Mouse (Mus musculus): ENCODE measurements around the gene Crip3.
A peak's percentile ranks its signal among the peaks of the same experiment; 100 is the strongest.

The Crip3 gene

GRCm38 (mm10) chr17:46428761-46429414, at the start of gene Crip3:
Gene Crip3, plus strand, starts transcription at chr17:46428926.
- no peak for DNase-seq (ENCODE audit: low spot score)

GRCm38 (mm10) chr17:46383294-46384060, 45.2 kb upstream of the Crip3 start, which contains the start of gene Zfp318:
Gene Zfp318, plus strand, starts transcription at chr17:46383731.
- peak; percentile 88 for DNase-seq (ENCODE audit: low spot score)

GRCm38 (mm10) chr17:46384061-46384801, 44.5 kb upstream of the Crip3 start:
- peak; percentile 22 for DNase-seq (ENCODE audit: low spot score)

- no peak for DNase-seq (ENCODE audit: low spot score)
Observed at GRCm38 (mm10) chr17:46388200-46388599, 40.5 kb upstream of the Crip3 start.

- DNase-seq (ENCODE audit: low spot score), result peak; percentile 14
Observed at GRCm38 (mm10) chr17:46393012-46393411, 35.7 kb upstream of the Crip3 start.

- DNase-seq (ENCODE audit: low spot score), result no peak
Observed at GRCm38 (mm10) chr17:46394631-46395030, 34.1 kb upstream of the Crip3 start.

GRCm38 (mm10) chr17:46408478-46408877, 20.2 kb upstream of the Crip3 start:
- DNase-seq (ENCODE audit: low spot score), result no peak

- no peak for DNase-seq (ENCODE audit: low spot score)
Observed at GRCm38 (mm10) chr17:46418628-46419027, 10.1 kb upstream of the Crip3 start.

GRCm38 (mm10) chr17:46419717-46420116, 9.0 kb upstream of the Crip3 start:
- no peak for DNase-seq (ENCODE audit: low spot score)

- no peak for DNase-seq (ENCODE audit: low spot score)
Observed at GRCm38 (mm10) chr17:46426496-46426895, 2.2 kb upstream of the Crip3 start.

GRCm38 (mm10) chr17:46433627-46434026, 4.9 kb downstream of the Crip3 start:
- no peak for DNase-seq (ENCODE audit: low spot score)

- no peak for DNase-seq (ENCODE audit: low spot score)
Observed at GRCm38 (mm10) chr17:46436672-46437366, 8.1 kb downstream of the Crip3 start.

- DNase-seq (ENCODE audit: low spot score), result no peak
Observed at GRCm38 (mm10) chr17:46438298-46438873, 9.7 kb downstream of the Crip3 start, which contains the start of gene Slc22a7. Gene Slc22a7, minus strand, starts transcription at chr17:46438457.

- DNase-seq (ENCODE audit: low spot score), result no peak
Observed at GRCm38 (mm10) chr17:46439176-46439575, 10.4 kb downstream of the Crip3 start.

GRCm38 (mm10) chr17:46444839-46445579, 16.3 kb downstream of the Crip3 start:
- DNase-seq (ENCODE audit: low spot score), result no peak

GRCm38 (mm10) chr17:46446264-46446663, 17.5 kb downstream of the Crip3 start:
- DNase-seq (ENCODE audit: low spot score), result no peak

- no peak for DNase-seq (ENCODE audit: low spot score)
Observed at GRCm38 (mm10) chr17:46452683-46453082, 24.0 kb downstream of the Crip3 start.

- DNase-seq (ENCODE audit: low spot score), result no peak
Observed at GRCm38 (mm10) chr17:46453302-46453948, 24.7 kb downstream of the Crip3 start.

- no peak for DNase-seq (ENCODE audit: low spot score)
Observed at GRCm38 (mm10) chr17:46453970-46454411, 25.3 kb downstream of the Crip3 start.

GRCm38 (mm10) chr17:46454539-46454938, 25.8 kb downstream of the Crip3 start:
- no peak for DNase-seq (ENCODE audit: low spot score)
